Mouse (Mus musculus): ENCODE results near the gene Tnpo1.

- TF ChIP-seq CTCF (IDR thresholded peaks at IDR 0.05; ENCODE audit: borderline replicate concordance, extremely low read depth, insufficient read depth, insufficient read length) (no peak), POLR2A (IDR thresholded peaks at IDR 0.05; ENCODE audit: borderline replicate concordance, extremely low read depth, insufficient read depth, insufficient read length, poor library complexity, severe bottlenecking) (no peak)
Measured at GRCm38 (mm10) chr13:98955676-98956075, 29.5 kb upstream of the Tnpo1 start.
